Comparison of ENCODE assay signal across 8 mouse cellular contexts in genomic region chr5:139423026-139423865, GRCm38 (mm10). TPM values are rescaled to one million over a fixed set of nuclear protein-coding genes. Genes with fewer than 3 reads are reported as not detected.
DNase-seq lines count a peak whose midpoint lies in the region; ATAC-seq and TF ChIP-seq lines count a peak whose summit lies in the region.

Gene Gper1, plus strand, starts transcription at chr5:139423151.

- 46% methylated on average over 21 of the region's 21 CpGs for WGBS in lung, adult 2 months
- 15% methylated on average over 21 of the region's 21 CpGs for whole genome bisulfite sequencing in cerebellum, adult 2 months
- 65% methylated on average over 21 of the region's 21 CpGs for WGBS in limb, embryonic 10.5 days
- WGBS in liver, postnatal 0 days (ENCODE audit: insufficient replicate concordance) = 72% methylated on average over 21 of the region's 21 CpGs

- TF ChIP-seq EP300 in liver, postnatal 0 days (IDR thresholded peaks at IDR 0.05; ENCODE audit: low read depth) = no peak

- DNase-seq in lung, adult 2 months = no peak
- DNase-seq in lung, postnatal 25 days (ENCODE audit: low spot score) = no peak
- peak; percentile 53 to 59 for DNase-seq in cerebellum, adult 2 months
- no peak for DNase-seq in gonadal fat pad, adult 2 months (ENCODE audit: low read depth)
- no peak for DNase-seq in limb, embryonic 10.5 days (ENCODE audit: low spot score)
- DNase-seq in ovary, postnatal 14 days (ENCODE audit: low spot score) = peak; percentile 52
- no peak for DNase-seq in spleen, postnatal 14 days (ENCODE audit: low spot score in 2 of 2)
- DNase-seq in liver, postnatal 0 days = no peak

- no peak for ATAC-seq in liver, postnatal 0 days

- no peak for TF ChIP-seq POLR2A in lung, adult 2 months (IDR thresholded peaks at IDR 0.05; ENCODE audit: borderline replicate concordance, extremely low read depth, low read depth, low read length)
- no peak for TF ChIP-seq POLR2A in cerebellum, adult 2 months (IDR thresholded peaks at IDR 0.05; ENCODE audit: borderline replicate concordance, insufficient read depth, low read length)

- no peaks in the 10 kb centered on the region for H3K9me3 ChIP-seq in limb, embryonic 10.5 days (replicated peaks)
- no peaks in the 10 kb centered on the region for H3K9me3 ChIP-seq in liver, postnatal 0 days (ENCODE audit: low read length)

- no peak for TF ChIP-seq CTCF in lung, adult 2 months (IDR thresholded peaks at IDR 0.05; ENCODE audit: insufficient read depth, low read length)
- no peak for TF ChIP-seq CTCF in cerebellum, adult 2 months (IDR thresholded peaks at IDR 0.05; ENCODE audit: borderline replicate concordance, insufficient read depth, low read depth, low read length)
- TF ChIP-seq CTCF in liver, postnatal 0 days (IDR thresholded peaks at IDR 0.05; ENCODE audit: low read depth) = no peak

- peak within 1 kb of the TSS; percentile 18 for H3K4me3 ChIP-seq in lung, adult 2 months (replicated peaks; ENCODE audit: extremely low read depth, low read depth, low read length)
- H3K4me3 ChIP-seq in cerebellum, adult 2 months (replicated peaks; ENCODE audit: insufficient read depth, low read depth, low read length) = no peak within 1 kb of the TSS
- H3K4me3 ChIP-seq in limb, embryonic 10.5 days = no peak within 1 kb of the TSS; the same call in 1 of the 2 replicates
- no peak within 1 kb of the TSS for H3K4me3 ChIP-seq in liver, postnatal 0 days (ENCODE audit: low read depth, low read length)

- no peaks in the 10 kb centered on the region for H3K27me3 ChIP-seq in cerebellum, adult 2 months (ENCODE audit: control insufficient read depth, insufficient read depth, low read length)
- H3K27me3 ChIP-seq in limb, embryonic 10.5 days (ENCODE audit: low read depth, poor library complexity, severe bottlenecking) = no peaks in the 10 kb centered on the region
- no peaks in the 10 kb centered on the region for H3K27me3 ChIP-seq in liver, postnatal 0 days (ENCODE audit: insufficient read depth, low read length)

- no peak within 1 kb of the TSS for H3K9ac ChIP-seq in liver, postnatal 0 days (replicated peaks)

- peaks cover 10% of the 10 kb centered on the region; the same call in 1 of the 2 replicates for H3K36me3 ChIP-seq in limb, embryonic 10.5 days
- no peaks in the 10 kb centered on the region for H3K36me3 ChIP-seq in liver, postnatal 0 days (replicated peaks; ENCODE audit: insufficient read depth, low read length)

- no peak within 1 kb of the TSS for H3K4me2 ChIP-seq in liver, postnatal 0 days (ENCODE audit: low read depth, low read length)

- H3K27ac ChIP-seq in cerebellum, adult 2 months (ENCODE audit: insufficient read depth, low read length) = no peak within 1 kb of the TSS
- H3K27ac ChIP-seq in limb, embryonic 10.5 days = peak within 1 kb of the TSS; percentile 71
- no peak within 1 kb of the TSS for H3K27ac ChIP-seq in liver, postnatal 0 days (ENCODE audit: low read depth)

- no peaks in the 10 kb centered on the region; the same call in 1 of the 2 replicates for H3K4me1 ChIP-seq in lung, adult 2 months (ENCODE audit: control insufficient read depth, insufficient read depth, low read length)
- peaks cover 18% of the 10 kb centered on the region for H3K4me1 ChIP-seq in cerebellum, adult 2 months (ENCODE audit: control insufficient read depth, insufficient read depth, low read length)
- peaks cover 30% of the 10 kb centered on the region for H3K4me1 ChIP-seq in limb, embryonic 10.5 days
- H3K4me1 ChIP-seq in liver, postnatal 0 days (ENCODE audit: insufficient read depth) = no peaks in the 10 kb centered on the region

RNA-seq across cellular contexts. Expression of gene Gper1, which starts in this region (rescaled TPM):
- polyA plus RNA-seq in lung, adult 2 months (2012; rRNA removed) = 2.7 and 3.3 TPM in 2 replicates
- polyA plus RNA-seq in cerebellum, adult 2 months (2012; rRNA removed) = 4.0 and 4.4 TPM in 2 replicates
- polyA plus RNA-seq in gonadal fat pad, adult 2 months (2012; rRNA removed) = 11.0 and 12.3 TPM in 2 replicates
- polyA plus RNA-seq in limb, embryonic 10.5 days (2016; fragmentation: Nextera tagmentation; extraction: Ambion mirVana) = 0.19 and 0.39 TPM in 2 replicates
- 0.09 and 0.11 TPM in 2 replicates for polyA plus RNA-seq in liver, postnatal 0 days (2015; fragmentation: Nextera tagmentation; extraction: Ambion mirVana)

Comparison
In these comparisons a context has a peak if more than half of its experiments do, and no peak if none do; other contexts are left out.
1. DNase-seq: peak in cerebellum, adult 2 months (2 of 2) and ovary, postnatal 14 days (single experiment); none in lung, adult 2 months (single experiment), lung, postnatal 25 days (single experiment), gonadal fat pad, adult 2 months (single experiment), limb, embryonic 10.5 days (single experiment), spleen, postnatal 14 days (0 of 2) and liver, postnatal 0 days (single experiment).